Mouse (Mus musculus): ENCODE measurements at regions not wholly inside any gene's neighbourhood (a gene's known extent, or its start where the extent isn't known, plus 50 kb on each side); places are given as distances from the start of the nearest gene placed in this dataset.

DNA sequence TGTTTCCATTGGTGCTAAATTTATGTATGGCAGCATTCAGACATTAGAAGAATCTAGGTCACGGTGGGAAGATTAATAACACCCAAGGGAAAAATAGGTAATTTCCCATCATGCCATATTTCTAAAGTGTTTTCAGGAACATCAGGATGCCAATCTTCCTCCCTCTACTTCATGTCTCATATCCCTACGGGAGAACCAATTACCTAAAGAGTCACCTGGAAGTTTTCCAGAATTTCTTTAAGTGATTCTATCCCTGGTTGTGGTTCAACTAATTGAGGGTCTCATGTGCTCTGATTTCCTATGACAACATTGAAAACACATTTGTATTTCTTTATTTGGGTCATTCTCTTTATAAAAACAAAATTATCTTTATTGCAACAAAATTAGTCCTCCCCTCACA lies 912.3 kb upstream of the Cited2 start:
- TF ChIP-seq CTCF (IDR thresholded peaks at IDR 0.05; ENCODE audit: low read depth, low read length) (no peak), POLR2A (IDR thresholded peaks at IDR 0.05; ENCODE audit: insufficient read depth, low read length) (no peak), EP300 (IDR thresholded peaks at IDR 0.05; ENCODE audit: insufficient read depth, low read depth, low read length) (no peak)

Measured in ES-Bruce4 (cell line).